Mouse (Mus musculus) heart, postnatal 0 days (tissue): Measurements from ENCODE around the gene Abcc12. TPM values are rescaled to one million over a fixed set of nuclear protein-coding genes. Genes with fewer than 3 reads are reported as not detected.

Experiments
- ATAC-seq: fragments of 200-750 bp; cut with Nextera tagmentation; 2 replicates; pipeline ENCODE4 v1.8.0; 2017; ENCODE audit warnings: low read depth, moderate number of reproducible peaks, moderate library complexity; ENCODE audit not compliant: insufficient read depth
- DNase-seq: peaks from one replicate; pipeline ENCODE4 v3.0.0-alpha.2; 2016; ENCODE audit warnings: low spot score
- H3K27ac ChIP-seq: fragments of 300-500 bp; sonication (generic); 2 replicates; pipeline ENCODE4 v1.5.1; 2014; ENCODE audit warnings: low read depth, mild to moderate bottlenecking
- H3K27me3 ChIP-seq: fragments of 300-500 bp; sonication (generic); 2 replicates; pipeline ENCODE4 v1.6.1; 2014; ENCODE audit warnings: low read length, mixed read lengths; ENCODE audit not compliant: control insufficient read depth, insufficient read depth
- H3K36me3 ChIP-seq: fragments of 300-500 bp; sonication (generic); replicated peaks from 2 replicates; pipeline ENCODE4 v1.6.1; 2014; ENCODE audit warnings: low read length, mixed read lengths; ENCODE audit not compliant: control insufficient read depth, insufficient read depth
- H3K4me1 ChIP-seq: fragments of 300-500 bp; sonication (generic); 2 replicates; pipeline ENCODE4 v1.6.1; 2014; ENCODE audit warnings: antibody characterized with exemption; ENCODE audit not compliant: control insufficient read depth, insufficient read depth
- H3K4me2 ChIP-seq: fragments of 300-500 bp; sonication (generic); 2 replicates; pipeline ENCODE4 v1.6.1; 2014; ENCODE audit warnings: low read depth, mild to moderate bottlenecking, low read length, moderate library complexity
- H3K4me3 ChIP-seq: fragments of 300-500 bp; sonication (generic); 2 replicates; pipeline ENCODE4 v1.5.1; 2014; ENCODE audit warnings: low read depth, low read length
- H3K9ac ChIP-seq: fragments of 300-500 bp; sonication (generic); replicated peaks from 2 replicates; pipeline ENCODE4 v1.6.1; 2014; ENCODE audit warnings: low read depth, low read length, mixed read lengths
- H3K9me3 ChIP-seq: fragments of 300-500 bp; sonication (generic); replicated peaks from 2 replicates; pipeline ENCODE4 v1.6.1; 2016; ENCODE audit warnings: low read length; ENCODE audit not compliant: control insufficient read depth
- CTCF ChIP-seq: IDR thresholded peaks from 2 replicates; pipeline ENCODE4 v1.5.1; 2016; ENCODE audit warnings: antibody characterized with exemption, control low read depth, low read depth
- EP300 ChIP-seq: IDR thresholded peaks from 2 replicates; pipeline ENCODE4 v1.6.1; 2016; ENCODE audit warnings: antibody characterized with exemption, low read depth
- WGBS: fragments of 180-500 bp; shearing (Covaris S2); extraction: QIAGEN DNeasy Blood & Tissue Kit; methylation state at CpG from one replicate; pipeline ENCODE4 v1.1.7; 2014; 5-methylcytosine and 5-hydroxymethylcytosine counted together
- microRNA-seq: library from miRNA; unstranded; fragments of <30 nt; microRNA quantifications from one replicate; pipeline ENCODE4, GENCODE M21; 2016
- polyA plus RNA-seq: library from polyadenylated mRNA; unstranded; fragments of >200 nt; fragmentation: Nextera tagmentation; extraction: Ambion mirVana; gene quantifications from 2 replicates; pipeline ENCODE4 v1.2.1, GENCODE M21; 2015
- total RNA-seq: library from RNA; depleted of rRNA; stranded (reverse); fragments of >200 nt; gene quantifications from 2 replicates; pipeline ENCODE4 v1.2.3, GENCODE M21; 2014; ENCODE audit warnings: low replicate concordance; rRNA removed

The Abcc12 gene
- total and polyA plus RNA-seq, 2 experiments from 2014 or later = not detected

- Histone ChIP-seq H3K4me3 (no peak overlapping the region), H3K9ac (no peak overlapping the region), H3K4me1 (no peaks in the 10 kb centered on the region), H3K9me3 (no peaks in the 10 kb centered on the region), H3K27ac (no peak overlapping the region), H3K27me3 (no peaks in the 10 kb centered on the region), H3K36me3 (no peaks in the 10 kb centered on the region), H3K4me2 (no peak overlapping the region)
- no peak for TF ChIP-seq CTCF
- DNase-seq (no peak), ATAC-seq (no peak)
- 80% methylated on average over 4 of the region's 4 CpGs for WGBS
These were observed 130.5 kb downstream of the Abcc12 start for GRCm38 (mm10) chr8:86449870-86450515.

GRCm38 (mm10) chr8:86445516-86445915, 135.0 kb downstream of the Abcc12 start:
- Histone ChIP-seq H3K9ac (no peak overlapping the region), H3K9me3 (no peaks in the 10 kb centered on the region), H3K36me3 (no peaks in the 10 kb centered on the region), H3K4me3 (no peak overlapping the region), H3K4me1 (no peaks in the 10 kb centered on the region), H3K27ac (no peak overlapping the region), H3K27me3 (no peaks in the 10 kb centered on the region), H3K4me2 (no peak overlapping the region)
- WGBS = 70% methylated on average over 4 of the region's 4 CpGs
- DNase-seq (no peak), ATAC-seq (no peak)
- TF ChIP-seq CTCF = no peak
- no peak for TF ChIP-seq EP300

DNA sequence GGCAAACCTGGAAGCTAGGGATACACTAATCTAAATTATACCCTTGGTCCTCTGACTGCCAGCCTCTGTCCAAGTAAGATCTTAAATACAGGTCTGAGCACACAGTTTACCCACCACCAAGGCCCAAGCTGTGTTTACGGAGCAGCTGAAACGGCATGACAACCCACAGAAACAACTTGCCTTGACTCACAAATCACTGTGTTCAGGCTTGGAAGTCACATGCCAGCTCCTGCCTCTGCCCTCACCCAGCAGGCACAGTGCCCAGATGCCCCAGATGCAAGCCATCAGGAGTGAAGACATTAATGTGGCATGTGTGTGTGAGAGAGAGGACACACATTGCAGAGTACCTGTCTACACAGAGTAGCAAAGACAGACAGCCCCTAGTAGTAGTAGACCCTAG, 136.7 kb downstream of the Abcc12 start:
- ATAC-seq (no peak), DNase-seq (no peak)

DNA sequence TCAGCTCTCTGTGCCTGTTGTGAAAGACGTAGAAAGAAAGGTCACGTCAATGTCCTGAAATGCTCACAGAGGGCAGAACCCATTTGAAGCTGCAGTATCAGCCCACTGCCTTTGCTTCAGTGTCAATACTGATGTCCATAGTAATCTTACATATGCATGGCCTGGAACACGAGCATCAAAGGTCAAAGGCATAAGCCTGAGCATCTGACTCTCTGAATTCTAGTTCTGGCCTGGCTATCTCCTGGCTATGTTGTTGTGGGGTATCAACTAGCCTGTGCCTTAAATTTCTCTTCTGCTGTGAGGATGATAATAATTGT, 141.5 kb downstream of the Abcc12 start:
- no peaks in the 10 kb centered on the region for H3K9me3 ChIP-seq
- H3K27me3 ChIP-seq = no peaks in the 10 kb centered on the region
- ATAC-seq = no peak
- H3K9ac ChIP-seq = no peak overlapping the region
- DNase-seq = no peak
- TF ChIP-seq CTCF (no peak), EP300 (no peak)
- H3K4me3 ChIP-seq = no peak overlapping the region
- no peaks in the 10 kb centered on the region for H3K36me3 ChIP-seq
- no peaks in the 10 kb centered on the region for H3K4me1 ChIP-seq
- no peak overlapping the region for H3K27ac ChIP-seq
- 77% methylated on average over 3 of the region's 3 CpGs for WGBS
- H3K4me2 ChIP-seq = no peak overlapping the region

More for the DNA sequence above, 136.7 kb downstream of the Abcc12 start:
- Histone ChIP-seq H3K27me3 (no peaks in the 10 kb centered on the region), H3K4me3 (no peak overlapping the region), H3K36me3 (no peaks in the 10 kb centered on the region), H3K9ac (no peak overlapping the region), H3K4me2 (no peak overlapping the region), H3K4me1 (no peaks in the 10 kb centered on the region), H3K27ac (no peak overlapping the region), H3K9me3 (no peaks in the 10 kb centered on the region)
- 90% methylated on average over 2 of the region's 2 CpGs for WGBS
- TF ChIP-seq EP300 (no peak), CTCF (no peak)

DNA sequence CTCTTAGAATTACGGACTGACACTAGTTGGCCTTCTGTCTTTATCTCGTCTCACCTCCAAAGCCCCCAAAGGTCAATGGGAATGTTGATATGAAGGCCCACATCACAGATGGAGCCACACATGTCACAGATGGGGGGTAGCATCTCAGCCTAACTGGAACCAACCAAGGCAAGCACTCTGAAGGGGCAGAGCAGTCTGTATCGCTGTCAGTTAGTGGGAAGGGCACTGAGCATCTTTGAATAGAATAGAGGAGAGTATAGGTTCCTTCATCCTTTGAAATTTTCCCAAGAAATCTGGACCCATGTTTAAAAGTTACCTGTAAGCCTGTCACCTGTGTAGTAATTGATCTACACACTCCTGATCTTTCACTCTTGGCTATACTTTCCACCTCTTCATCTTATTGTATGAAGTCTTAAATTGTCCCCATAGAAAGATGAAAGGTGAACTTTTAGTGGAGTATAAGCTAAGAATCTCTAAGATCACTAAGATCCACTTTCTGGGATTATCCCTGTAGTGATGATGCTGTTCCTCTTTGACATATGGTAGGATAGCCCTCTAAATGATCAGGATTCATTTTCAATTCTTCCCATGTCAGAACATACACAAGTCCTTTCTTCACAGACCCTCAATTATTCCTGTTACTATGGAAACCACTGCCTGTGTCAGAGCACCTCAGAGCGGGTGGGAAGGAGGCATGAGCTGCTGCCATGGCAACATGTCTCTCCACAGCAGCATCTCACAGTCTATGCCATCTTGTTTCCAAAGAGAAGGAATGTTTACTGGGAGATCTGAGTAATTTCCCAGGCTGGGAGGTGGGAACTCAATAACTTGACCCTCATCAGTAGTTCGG, 142.1 kb downstream of the Abcc12 start:
- no peaks in the 10 kb centered on the region for H3K9me3 ChIP-seq
- no peak for TF ChIP-seq CTCF
- TF ChIP-seq EP300 = no peak
- DNase-seq (no peak), ATAC-seq (no peak)
- no peak overlapping the region for H3K9ac ChIP-seq
- H3K27me3 ChIP-seq = no peaks in the 10 kb centered on the region
- H3K27ac ChIP-seq = no peak overlapping the region
- H3K4me1 ChIP-seq = no peaks in the 10 kb centered on the region
- H3K4me2 ChIP-seq = no peak overlapping the region
- no peak overlapping the region for H3K4me3 ChIP-seq
- WGBS = 65% methylated on average over 5 of the region's 5 CpGs
- H3K36me3 ChIP-seq = no peaks in the 10 kb centered on the region

DNA sequence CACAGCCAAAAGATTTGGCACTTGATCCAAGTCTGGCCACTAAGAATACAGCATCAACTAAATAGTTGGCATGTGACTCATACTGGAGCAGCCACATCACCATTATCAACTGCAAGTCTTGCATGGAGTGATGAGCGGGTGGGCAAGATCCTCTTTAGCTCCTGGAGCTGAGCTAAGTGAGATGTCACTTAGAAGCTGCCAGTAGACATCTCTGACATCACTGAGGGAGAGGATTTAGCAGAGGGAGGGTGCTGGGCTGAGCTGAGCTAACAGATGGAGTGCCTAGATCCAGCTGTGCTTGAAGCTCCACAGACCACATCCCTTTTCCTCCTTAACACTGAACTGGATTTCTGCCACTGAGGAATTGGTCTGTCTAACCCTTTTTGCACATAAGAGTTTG, 143.1 kb downstream of the Abcc12 start:
- Histone ChIP-seq H3K9me3 (no peaks in the 10 kb centered on the region), H3K4me1 (no peaks in the 10 kb centered on the region), H3K36me3 (no peaks in the 10 kb centered on the region), H3K4me2 (no peak overlapping the region), H3K27ac (no peak overlapping the region), H3K9ac (no peak overlapping the region), H3K4me3 (no peak overlapping the region), H3K27me3 (no peaks in the 10 kb centered on the region)
- TF ChIP-seq EP300 (no peak), CTCF (no peak)
- DNase-seq = no peak
- ATAC-seq = no peak
- WGBS = 32% methylated on average over 1 of the region's 1 CpGs

Small RNA genes within 50 kb of the gene (microRNA-seq; reads per million reads assigned to microRNA genes)
- gene Gm44348 = not detected

Other genes starting within 250 kb of the Abcc12 start
- 49.9 and 63.0 TPM in 2 replicates for gene Lonp2, start 43.4 kb upstream of the Abcc12 start, total RNA-seq
- 60.1 and 60.4 TPM in 2 replicates for gene Lonp2, start 43.4 kb upstream of the Abcc12 start, polyA plus RNA-seq
- 4.1 TPM in 1 of 2 replicates, not detected in the other for gene Gm10638, start 165.0 kb upstream of the Abcc12 start, total RNA-seq
- gene Gm10638, start 165.0 kb upstream of the Abcc12 start, polyA plus RNA-seq = 4.6 and 5.9 TPM in 2 replicates
- gene Siah1a, start 165.2 kb upstream of the Abcc12 start, total RNA-seq = 40.4 and 61.8 TPM in 2 replicates
- 29.7 and 31.0 TPM in 2 replicates for gene Siah1a, start 165.2 kb upstream of the Abcc12 start, polyA plus RNA-seq